Mouse (Mus musculus) bone marrow macrophage, adult 2 months (primary cell): ENCODE results near the gene Slc25a17.

Experiments used
- CTCF ChIP-seq: IDR thresholded peaks from 2 replicates; pipeline ENCODE4 v1.5.1; 2012; ENCODE audit warnings: low read depth, mild to moderate bottlenecking, low read length, moderate library complexity
- POLR2A ChIP-seq: IDR thresholded peaks from 2 replicates; pipeline ENCODE4 v1.6.1; 2012; ENCODE audit warnings: mild to moderate bottlenecking, low read depth, low read length, borderline replicate concordance

DNA sequence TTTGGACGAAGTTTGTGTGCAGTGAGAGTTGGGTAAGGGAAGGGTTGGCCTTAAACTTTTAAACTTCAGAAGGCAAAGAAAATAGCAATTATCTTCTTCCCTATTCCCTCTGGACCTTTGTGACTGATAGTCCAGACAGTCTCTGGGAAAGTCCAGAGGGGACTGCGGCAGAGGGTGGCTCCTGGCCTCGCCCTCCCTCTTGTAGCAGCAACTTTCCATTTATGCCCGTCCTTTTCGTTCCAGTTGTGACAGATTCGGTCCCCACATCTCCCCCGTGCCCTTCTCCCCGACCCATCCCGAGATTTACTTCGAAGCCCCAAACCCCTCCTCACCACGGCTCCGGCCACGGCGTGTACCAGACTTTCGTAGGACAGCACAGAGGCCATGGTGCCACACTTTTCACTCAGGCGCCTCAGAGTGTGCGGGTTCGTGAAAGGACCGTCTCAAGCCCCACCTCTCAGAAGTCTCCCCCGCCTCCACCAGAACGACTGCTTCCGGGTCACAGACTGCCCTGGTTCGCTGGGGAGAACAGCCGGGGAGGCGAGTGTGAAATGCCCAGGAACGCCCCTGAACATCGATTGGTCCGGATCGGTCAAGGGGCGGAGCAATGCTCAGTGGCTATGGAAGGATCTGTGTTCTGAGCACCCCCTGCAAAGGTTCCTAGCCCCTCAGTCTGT lies at the start of gene Slc25a17:
- TF ChIP-seq CTCF (no peak), POLR2A (no peak)
